Mouse (Mus musculus) frontal cortex, postnatal 36 days (tissue): ENCODE measurements around the gene Srms.

Experiments used
- DNase-seq, 2 experiments: peaks; one replicate each; pipeline ENCODE4 v3.0.0; 2022; ENCODE audit warnings: low spot score in 2 of 2

Gene Srms

GRCm38 (mm10) chr2:181160821-181161220 is 52.2 kb downstream of the Srms start:
- no peak for DNase-seq

GRCm38 (mm10) chr2:181159771-181160170 is 53.2 kb downstream of the Srms start:
- peak; percentile 64 to 74 for DNase-seq

GRCm38 (mm10) chr2:181159091-181159514 is 53.9 kb downstream of the Srms start:
- DNase-seq: peak; percentile 69 to 93

GRCm38 (mm10) chr2:181158471-181158870 is 54.5 kb downstream of the Srms start:
- no peak for DNase-seq

GRCm38 (mm10) chr2:181157716-181158302 is 55.2 kb downstream of the Srms start:
- no peak for DNase-seq

- no peak for DNase-seq
Observed at GRCm38 (mm10) chr2:181157180-181157579, 55.8 kb downstream of the Srms start.

GRCm38 (mm10) chr2:181156248-181157121 is 56.5 kb downstream of the Srms start, which contains the start of gene Eef1a2:
Gene Eef1a2 (minus strand): TSS chr2:181157014.
- peak; percentile 88 to 94 for DNase-seq

GRCm38 (mm10) chr2:181155801-181156200 is 57.2 kb downstream of the Srms start:
- no peak for DNase-seq
